Mouse (Mus musculus) embryonic facial prominence, embryonic 15.5 days (tissue): ENCODE measurements around the gene Ccdc125. TPM values are rescaled to one million over a fixed set of nuclear protein-coding genes. Genes with fewer than 3 reads are reported as not detected.
"Not testable (repeated sequence)": the region's sequence is repeated elsewhere in the genome, so short reads cannot be mapped to it uniquely, and the experiment has no call there.

Source experiments
- ATAC-seq: fragments of 200-750 bp; cut with Nextera tagmentation; 2 replicates; pipeline ENCODE4 v1.8.0; 2017; ENCODE audit warnings: low read depth, moderate TSS enrichment; ENCODE audit not compliant: insufficient number of reproducible peaks, low FRiP score, low TSS enrichment
- H3K27ac ChIP-seq: fragments of 300-500 bp; sonication (generic); replicated peaks from 2 replicates; pipeline ENCODE4 v1.5.1; 2015; ENCODE audit warnings: mild to moderate bottlenecking, inconsistent platforms
- H3K27me3 ChIP-seq: fragments of 300-500 bp; sonication (generic); 2 replicates; pipeline ENCODE4 v1.6.1; 2015; ENCODE audit warnings: inconsistent platforms
- H3K36me3 ChIP-seq: fragments of 300-500 bp; sonication (generic); 2 replicates; pipeline ENCODE4 v1.6.1; 2015; ENCODE audit warnings: mild to moderate bottlenecking, inconsistent platforms
- H3K4me1 ChIP-seq: fragments of 300-500 bp; sonication (generic); 2 replicates; pipeline ENCODE4 v1.6.1; 2015; ENCODE audit warnings: inconsistent platforms
- H3K4me2 ChIP-seq: fragments of 300-500 bp; sonication (generic); replicated peaks from 2 replicates; pipeline ENCODE4 v1.6.1; 2015; ENCODE audit warnings: mild to moderate bottlenecking, inconsistent platforms
- H3K4me3 ChIP-seq: fragments of 300-500 bp; sonication (generic); replicated peaks from 2 replicates; pipeline ENCODE4 v1.5.1; 2015; ENCODE audit warnings: mild to moderate bottlenecking, inconsistent platforms
- H3K9ac ChIP-seq: fragments of 300-500 bp; sonication (generic); 2 replicates; pipeline ENCODE4 v1.6.1; 2015; ENCODE audit warnings: inconsistent platforms
- H3K9me3 ChIP-seq: fragments of 300-500 bp; sonication (generic); replicated peaks from 2 replicates; pipeline ENCODE4 v1.6.1; 2016; ENCODE audit warnings: inconsistent platforms
- WGBS: fragments of 180-500 bp; shearing (Covaris S2); methylation state at CpG from one replicate; pipeline ENCODE4 v1.1.7; 2015; 5-methylcytosine and 5-hydroxymethylcytosine counted together
- polyA plus RNA-seq: library from polyadenylated mRNA; unstranded; fragments of >200 nt; fragmentation: Nextera tagmentation; extraction: Ambion mirVana; gene quantifications from 2 replicates; pipeline ENCODE4 v1.2.1, GENCODE M21; 2015

Ccdc125 gene
- polyA plus RNA-seq, 1 experiment from 2014 or later: 3.4 TPM

DNA sequence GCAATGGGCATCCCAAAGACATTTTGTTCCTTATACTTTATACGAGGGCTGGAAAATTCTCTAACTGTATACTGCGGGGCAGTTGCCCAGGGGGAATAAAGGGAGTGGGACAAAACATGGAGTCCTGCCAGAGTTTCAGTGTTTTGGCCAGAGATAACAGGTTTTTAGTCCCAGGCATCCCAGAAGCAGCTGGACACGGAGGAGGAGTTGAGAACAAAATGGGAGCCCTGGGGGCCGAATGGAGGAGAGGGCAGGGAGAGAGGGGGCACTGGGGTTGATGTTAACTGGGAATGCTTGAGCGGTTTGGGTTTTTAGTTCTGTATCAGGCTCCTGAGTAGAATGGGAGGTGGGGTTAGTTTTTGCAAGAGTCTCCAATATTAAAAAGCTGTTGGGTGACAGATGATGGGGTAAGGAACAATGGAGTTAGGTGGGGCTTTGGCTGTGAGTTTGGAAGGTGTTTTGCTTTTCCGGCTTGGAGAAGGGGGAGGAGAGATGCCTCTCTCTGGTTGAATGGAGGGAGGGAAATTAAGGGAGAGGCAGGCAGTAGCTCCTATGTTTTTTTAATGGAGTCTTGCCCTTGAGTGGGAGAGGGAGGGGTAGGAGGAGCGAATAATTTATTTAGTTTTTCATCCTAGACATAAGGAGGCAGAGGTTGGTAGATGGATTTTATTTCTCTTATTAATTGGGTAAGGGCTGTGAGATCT lies 54.7 kb downstream of the Ccdc125 start:
- Histone ChIP-seq H3K4me2 (no peak overlapping the region), H3K27me3 (no peaks in the 10 kb centered on the region), H3K4me3 (no peak overlapping the region), H3K36me3 (peaks cover 42% of the 10 kb centered on the region), H3K9me3 (no peaks in the 10 kb centered on the region), H3K4me1 (peaks cover 23% of the 10 kb centered on the region), H3K9ac (no peak overlapping the region), H3K27ac (no peak overlapping the region)
- ATAC-seq: no peak
- 74% methylated on average over 7 of the region's 7 CpGs for WGBS

- no peak overlapping the region for H3K4me3 ChIP-seq
- no peak for ATAC-seq
- peaks cover 37% of the 10 kb centered on the region for H3K36me3 ChIP-seq
- H3K27me3 ChIP-seq: no peaks in the 10 kb centered on the region
- 85% methylated on average over 10 of the region's 10 CpGs for WGBS
- peaks cover 27% of the 10 kb centered on the region for H3K4me1 ChIP-seq
- no peak overlapping the region for H3K4me2 ChIP-seq
- no peak overlapping the region for H3K27ac ChIP-seq
- H3K9ac ChIP-seq: no peak overlapping the region
- H3K9me3 ChIP-seq: no peaks in the 10 kb centered on the region
Measured at GRCm38 (mm10) chr13:100725194-100725593, 55.7 kb downstream of the Ccdc125 start.

DNA sequence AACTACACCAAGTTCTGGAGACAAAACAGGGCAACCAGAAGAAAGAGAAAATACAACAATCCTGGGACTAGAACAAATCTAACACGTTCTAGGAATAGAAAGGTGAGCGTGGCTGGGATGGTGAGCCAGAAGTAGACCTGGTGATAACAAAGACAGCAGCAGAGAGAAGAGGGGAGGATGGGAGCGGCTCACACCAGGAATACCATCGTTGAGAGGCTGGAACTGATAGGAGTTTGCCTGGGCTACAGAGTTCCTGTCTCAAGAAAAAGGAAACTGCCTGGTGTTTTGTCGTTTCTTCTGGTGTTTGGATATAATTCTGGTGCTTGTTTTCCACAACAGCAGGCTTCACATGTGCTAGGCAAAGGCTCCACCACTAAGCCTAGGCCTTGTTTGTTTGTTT lies 58.6 kb downstream of the Ccdc125 start:
- Histone ChIP-seq H3K27me3 (no peaks in the 10 kb centered on the region), H3K36me3 (peaks cover 16% of the 10 kb centered on the region; the same call in 1 of the 2 replicates), H3K4me2 (no peak overlapping the region), H3K4me1 (peaks cover 27% of the 10 kb centered on the region), H3K9ac (no peak overlapping the region), H3K27ac (no peak overlapping the region), H3K9me3 (no peaks in the 10 kb centered on the region), H3K4me3 (no peak overlapping the region)
- no peak for ATAC-seq
- 88% methylated on average over 5 of the region's 5 CpGs for WGBS

DNA sequence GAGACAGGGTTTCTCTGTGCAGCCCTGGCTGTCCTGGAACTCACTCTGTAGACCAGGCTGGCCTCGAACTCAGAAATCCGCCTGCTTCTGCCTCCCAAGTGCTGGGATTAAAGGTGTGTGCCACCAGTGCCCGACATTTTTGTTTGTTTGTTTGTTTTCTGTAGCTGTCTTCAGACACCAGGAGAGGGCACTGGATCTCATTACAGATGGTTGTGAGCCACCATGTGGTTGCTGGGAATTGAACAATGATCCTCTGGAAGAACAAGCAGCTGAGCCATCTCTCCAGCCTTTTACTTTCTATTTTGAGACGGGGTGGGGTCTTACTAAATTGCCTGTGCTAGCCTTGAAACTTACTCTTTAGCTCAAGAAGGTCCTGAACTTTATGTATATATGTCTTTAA lies 59.0 kb downstream of the Ccdc125 start:
- 92% methylated on average over 4 of the region's 4 CpGs for WGBS
- 0 out of 2 replicates have a peak overlapping the region, but pooled peaks have one; percentile 84 for H3K4me3 ChIP-seq
- not testable (repeated sequence) for H3K27me3 ChIP-seq, H3K9me3 ChIP-seq, H3K27ac ChIP-seq, H3K4me2 ChIP-seq, H3K9ac ChIP-seq, ATAC-seq
- H3K4me1 ChIP-seq: peaks cover 27% of the 10 kb centered on the region
- H3K36me3 ChIP-seq: peaks cover 15% of the 10 kb centered on the region; the same call in 1 of the 2 replicates

DNA sequence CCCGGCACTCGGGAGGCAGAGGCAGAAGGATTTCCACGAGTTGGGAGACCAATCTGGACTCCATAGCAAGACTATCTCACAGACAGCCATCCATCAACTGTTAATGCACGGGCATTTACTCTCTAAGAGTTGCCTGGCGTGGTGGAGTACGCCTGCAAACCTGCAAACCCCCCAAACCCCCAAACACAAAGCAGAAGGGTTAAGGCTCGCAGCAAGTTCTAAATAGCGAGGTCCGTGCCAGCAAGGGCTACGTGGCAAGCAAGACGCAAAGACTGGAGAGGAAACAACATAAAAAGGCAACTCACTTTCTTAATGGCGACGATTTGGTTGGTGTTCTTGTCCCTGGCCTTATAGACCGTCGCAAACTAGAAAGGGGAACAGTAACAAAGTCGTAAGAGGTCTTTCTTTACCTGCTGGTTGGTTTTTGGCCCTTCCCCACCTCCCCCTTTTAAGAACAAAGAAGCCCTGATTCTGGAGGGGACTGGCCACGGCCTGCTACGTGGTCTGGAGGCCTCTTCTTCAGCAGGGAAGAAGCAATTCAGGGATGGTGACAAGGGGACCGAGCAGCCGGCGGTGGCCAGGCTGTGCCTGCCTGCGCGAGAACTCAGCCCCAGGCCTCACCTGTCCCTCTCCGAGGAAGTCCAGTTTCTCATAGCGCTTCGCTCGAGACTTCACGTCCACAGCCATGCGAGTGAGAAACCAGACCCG lies 60.8 kb downstream of the Ccdc125 start:
- WGBS: under 1% methylated on average over 30 of the region's 30 CpGs
- peak overlapping the region; percentile 94 for H3K27ac ChIP-seq
- H3K9me3 ChIP-seq: no peaks in the 10 kb centered on the region
- peak overlapping the region; percentile 61 for H3K4me2 ChIP-seq
- no peaks in the 10 kb centered on the region for H3K27me3 ChIP-seq
- peak overlapping the region; percentile 86 for H3K9ac ChIP-seq
- ATAC-seq: no peak
- peak overlapping the region; percentile 84 for H3K4me3 ChIP-seq
- peaks cover 15% of the 10 kb centered on the region; the same call in 1 of the 2 replicates for H3K36me3 ChIP-seq
- peaks cover 22% of the 10 kb centered on the region for H3K4me1 ChIP-seq

- no peaks in the 10 kb centered on the region for H3K9me3 ChIP-seq
Measured at GRCm38 (mm10) chr13:100730861-100731176, 61.3 kb downstream of the Ccdc125 start, which contains the start of gene Cdk7. Gene Cdk7 (minus strand): TSS chr13:100730939.

DNA sequence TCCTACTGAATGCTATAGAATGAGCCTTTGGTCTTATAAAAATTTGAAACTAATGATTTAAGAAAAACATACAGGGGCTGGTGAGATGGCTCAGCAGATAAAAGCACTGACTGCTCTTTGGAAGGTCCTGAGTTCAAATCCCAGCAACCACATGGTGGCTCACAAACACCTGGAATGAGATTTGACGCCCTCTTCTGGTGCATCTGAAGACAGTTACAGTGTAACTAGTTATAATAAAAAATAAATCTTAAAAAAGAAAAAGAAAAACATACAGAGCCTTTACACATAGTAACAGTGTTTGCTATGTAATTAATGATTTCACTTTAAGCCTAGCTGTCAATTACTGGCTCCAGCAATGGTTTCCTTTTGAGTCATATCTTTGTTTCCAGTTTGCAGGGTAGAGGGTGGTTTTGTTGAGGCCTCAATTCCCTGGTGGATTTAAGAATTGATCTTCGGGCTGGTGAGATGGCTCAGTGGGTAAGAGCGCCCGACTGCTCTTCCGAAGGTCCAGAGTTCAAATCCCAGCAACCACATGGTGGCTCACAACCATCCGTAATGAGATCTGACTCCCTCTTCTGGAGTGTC lies 62.0 kb downstream of the Ccdc125 start:
- H3K9ac ChIP-seq, H3K9me3 ChIP-seq, ATAC-seq, H3K27me3 ChIP-seq: not testable (repeated sequence)
- H3K4me1 ChIP-seq: peaks cover 19% of the 10 kb centered on the region
- H3K27ac ChIP-seq: peak overlapping the region; percentile 94
- peaks cover 17% of the 10 kb centered on the region; the same call in 1 of the 2 replicates for H3K36me3 ChIP-seq
- H3K4me2 ChIP-seq: peak overlapping the region; percentile 61; the same call in 1 of the 2 replicates
- 91% methylated on average over 6 of the region's 6 CpGs for WGBS
- H3K4me3 ChIP-seq: peak overlapping the region; percentile 84

More at GRCm38 (mm10) chr13:100730861-100731176, 61.3 kb downstream of the Ccdc125 start, which contains the start of gene Cdk7:
- H3K4me3 ChIP-seq: peak within 1 kb of the TSS; percentile 84
- no peaks in the 10 kb centered on the region for H3K27me3 ChIP-seq
- ATAC-seq: peak; percentile 97
- H3K9ac ChIP-seq: peak within 1 kb of the TSS; percentile 86
- H3K36me3 ChIP-seq: peaks cover 15% of the 10 kb centered on the region; the same call in 1 of the 2 replicates
- H3K4me1 ChIP-seq: peaks cover 22% of the 10 kb centered on the region
- WGBS: under 1% methylated on average over 19 of the region's 19 CpGs
- peak within 1 kb of the TSS; percentile 94 for H3K27ac ChIP-seq
- peak within 1 kb of the TSS; percentile 61 for H3K4me2 ChIP-seq

DNA sequence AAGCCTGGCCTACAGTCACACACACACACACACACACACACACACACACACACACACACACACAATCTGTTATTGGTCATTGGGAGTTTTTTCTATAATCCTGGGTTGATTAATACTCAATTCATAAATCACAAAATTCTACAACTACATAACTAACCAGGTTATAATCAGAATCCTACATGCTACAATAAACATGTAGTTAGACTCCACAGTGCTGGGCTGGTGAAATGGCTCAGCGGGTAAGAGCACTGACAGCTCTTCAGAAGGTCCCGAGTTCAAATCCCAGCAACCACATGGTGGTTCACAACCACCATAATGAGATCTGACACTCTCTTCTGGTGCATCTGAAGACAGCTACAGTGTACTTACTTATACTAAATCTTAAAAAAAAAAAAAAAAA lies 63.2 kb downstream of the Ccdc125 start:
- Histone ChIP-seq H3K9ac (no peak overlapping the region), H3K36me3 (peaks cover 20% of the 10 kb centered on the region), H3K27me3 (no peaks in the 10 kb centered on the region), H3K4me3 (no peak overlapping the region), H3K9me3 (no peaks in the 10 kb centered on the region), H3K4me2 (no peak overlapping the region), H3K27ac (no peak overlapping the region), H3K4me1 (peaks cover 15% of the 10 kb centered on the region)
- no peak for ATAC-seq
- WGBS: 97% methylated on average over 2 of the region's 2 CpGs

GRCm38 (mm10) chr13:100742831-100743230 lies 73.3 kb downstream of the Ccdc125 start:
- Histone ChIP-seq H3K36me3 (peaks cover 8% of the 10 kb centered on the region; the same call in 1 of the 2 replicates), H3K27me3 (no peaks in the 10 kb centered on the region), H3K4me2 (no peak overlapping the region), H3K4me1 (0 out of 2 replicates have a peak, but pooled peaks cover 4% of the 10 kb centered on the region), H3K9me3 (no peaks in the 10 kb centered on the region), H3K4me3 (no peak overlapping the region), H3K27ac (no peak overlapping the region), H3K9ac (no peak overlapping the region)
- WGBS: 93% methylated on average over 5 of the region's 5 CpGs
- no peak for ATAC-seq

DNA sequence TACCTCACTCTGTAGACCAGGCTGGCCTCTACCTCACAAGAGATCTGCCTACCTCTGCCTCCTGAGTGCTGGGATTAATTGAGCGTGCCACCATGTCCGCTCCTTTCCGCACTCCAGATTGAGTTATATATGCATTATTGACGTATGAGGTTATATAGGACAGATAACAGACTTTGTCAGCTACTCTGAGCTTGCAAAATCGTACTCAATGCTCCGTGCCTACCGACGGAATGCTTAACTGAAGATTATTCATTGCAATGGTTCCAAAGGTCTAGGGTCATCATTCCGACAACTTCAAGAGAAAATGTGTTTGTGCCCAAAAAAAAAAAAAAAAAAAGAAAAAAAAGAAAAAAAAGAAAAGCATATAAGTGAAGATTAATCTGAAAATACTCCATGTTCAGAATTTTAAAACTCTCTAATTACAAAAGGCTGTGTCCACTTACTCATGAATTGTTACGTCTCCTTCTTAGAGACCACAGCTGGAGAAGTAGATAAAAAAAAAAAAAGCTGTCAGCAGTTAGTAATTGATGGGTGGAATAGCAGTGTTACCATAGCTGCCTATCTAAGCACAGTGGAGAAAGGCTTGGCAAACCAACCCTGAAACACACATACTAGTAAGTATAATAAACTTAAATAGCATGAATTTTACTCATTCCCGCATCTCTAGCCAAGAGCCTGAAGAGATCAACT lies 74.0 kb downstream of the Ccdc125 start:
- Histone ChIP-seq H3K4me1 (0 out of 2 replicates have a peak, but pooled peaks cover 4% of the 10 kb centered on the region), H3K36me3 (0 out of 2 replicates have a peak, but pooled peaks cover 3% of the 10 kb centered on the region), H3K9ac (peak overlapping the region; percentile 58), H3K4me2 (peak overlapping the region; percentile 69), H3K9me3 (no peaks in the 10 kb centered on the region), H3K27me3 (no peaks in the 10 kb centered on the region), H3K4me3 (peak overlapping the region; percentile 75), H3K27ac (peak overlapping the region; percentile 90)
- ATAC-seq: 0 out of 2 replicates have a peak, but pooled peaks have one; percentile 6
- WGBS: 68% methylated on average over 11 of the region's 11 CpGs
